Mouse (Mus musculus) ES-Bruce4 (cell line): ENCODE measurements around the gene Atg16l1.

Experiments
- CTCF ChIP-seq: IDR thresholded peaks from one replicate; pipeline ENCODE4 v1.8.1; 2011; ENCODE audit warnings: low read depth, low read length
- EP300 ChIP-seq: IDR thresholded peaks from 2 replicates; pipeline ENCODE4 v1.6.1; 2011; ENCODE audit warnings: low read depth, low read length; ENCODE audit not compliant: insufficient read depth
- POLR2A ChIP-seq: IDR thresholded peaks from one replicate; pipeline ENCODE4 v1.8.1; 2011; ENCODE audit warnings: low read length; ENCODE audit not compliant: insufficient read depth

GRCm38 (mm10) chr1:87811391-87811790, 55.7 kb downstream of the Atg16l1 start:
- TF ChIP-seq CTCF (no peak), EP300 (no peak), POLR2A (no peak)
